Mouse (Mus musculus): Measurements from ENCODE around the gene Scn9a.

DNA sequence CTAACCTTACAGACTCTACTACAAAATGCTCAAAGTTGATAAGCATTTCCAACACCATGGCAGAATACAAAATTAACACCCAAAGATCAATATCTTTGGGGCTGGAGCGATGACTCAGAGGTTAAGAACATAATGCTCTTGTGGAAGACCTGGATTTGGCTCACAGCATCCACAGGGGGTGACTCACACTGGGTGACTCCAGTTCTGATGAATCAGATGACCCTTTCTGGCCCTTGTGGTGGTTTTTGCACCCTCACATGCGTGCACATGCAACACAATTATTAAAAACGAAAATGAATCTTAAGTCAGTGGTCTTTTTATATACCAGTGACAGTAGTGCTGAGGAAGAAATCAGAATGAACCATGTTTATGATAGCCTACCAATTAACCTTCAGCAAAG is 126.7 kb downstream of the Scn9a start:
- TF ChIP-seq NANOG (IDR thresholded peaks at IDR 0.05; ENCODE audit: borderline replicate concordance, low read length) (no peak), CTCF (conservative IDR thresholded peaks at IDR 0.05; ENCODE audit: low read length) (no peak), POU5F1 (IDR thresholded peaks at IDR 0.05; ENCODE audit: borderline replicate concordance, low read length) (no peak)

All from E14TG2a.4 (cell line).